Mouse (Mus musculus): ENCODE data around the gene Mast4. TPM values are rescaled to one million over a fixed set of nuclear protein-coding genes. Genes with fewer than 3 reads are reported as not detected.

Gene Mast4
- polyA plus RNA-seq, 1 experiment: 25.6 TPM

DNA sequence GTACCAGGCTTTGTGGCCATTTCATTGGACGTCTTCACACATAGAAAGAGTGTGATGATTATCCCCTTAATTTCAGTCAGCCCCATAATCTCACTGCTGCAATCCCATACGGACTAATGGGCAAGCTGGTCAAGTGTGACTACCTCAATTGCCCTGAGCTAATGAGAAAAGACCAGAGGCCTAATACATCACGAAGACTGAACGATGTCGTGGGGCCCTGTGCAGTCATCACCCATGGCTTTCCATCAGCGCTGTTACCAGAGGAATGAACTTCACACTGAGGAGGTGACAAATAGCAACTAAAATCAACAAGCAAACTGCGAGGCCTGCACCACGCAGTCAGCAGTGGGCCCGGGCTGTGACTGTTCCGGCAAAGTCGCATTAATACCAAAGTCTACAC, 344.7 kb downstream of the Mast4 start:
- DNase-seq (ENCODE audit: low spot score): no peak

DNA sequence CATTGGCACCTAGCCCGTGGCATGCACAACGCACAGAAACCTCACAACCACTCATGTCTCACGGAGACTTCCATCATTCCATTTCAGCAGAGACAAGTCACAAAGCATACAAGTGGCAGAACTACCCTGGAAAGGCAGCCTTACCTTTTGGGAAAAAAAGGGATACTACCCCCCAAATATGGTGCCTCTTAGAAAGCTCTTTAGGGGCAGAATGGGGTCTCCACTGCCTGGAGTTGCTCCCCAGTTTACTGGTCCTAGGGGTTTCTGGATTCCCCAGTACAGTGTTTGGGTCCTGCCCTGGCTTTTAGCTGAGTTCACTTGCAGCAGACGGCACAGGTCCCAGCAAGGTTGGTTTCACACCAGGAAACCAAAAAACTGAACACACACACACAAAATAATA, 345.3 kb downstream of the Mast4 start:
- no peak for DNase-seq (ENCODE audit: low spot score)

- no peak for DNase-seq (ENCODE audit: low spot score)
These were observed 345.9 kb downstream of the Mast4 start for GRCm38 (mm10) chr13:102988251-102988895.

- no peak for DNase-seq (ENCODE audit: low spot score)
These were observed 349.7 kb downstream of the Mast4 start for GRCm38 (mm10) chr13:102984550-102984949.

- no peak for DNase-seq (ENCODE audit: low spot score)
These were observed 360.4 kb downstream of the Mast4 start for GRCm38 (mm10) chr13:102973853-102974252.

DNA sequence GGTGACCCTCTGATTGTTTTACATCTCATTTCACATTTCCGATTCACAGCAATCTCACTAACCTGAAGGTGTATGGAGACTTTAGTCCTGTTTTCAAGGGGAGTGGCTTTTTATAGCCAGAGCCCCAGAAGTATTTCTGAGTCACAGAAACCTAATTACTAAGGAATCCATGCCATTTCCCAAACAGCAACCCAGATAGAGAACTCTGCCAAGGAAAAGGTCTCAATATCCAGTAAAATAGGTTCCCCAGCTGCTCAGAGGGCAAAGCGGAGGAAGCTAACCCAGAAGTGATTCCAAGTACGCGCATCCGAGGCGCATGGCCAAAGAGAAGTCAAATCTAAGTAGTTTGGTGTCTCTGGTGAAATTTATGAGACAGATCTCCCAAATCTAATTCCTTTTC, 370.8 kb downstream of the Mast4 start:
- no peak for DNase-seq (ENCODE audit: low spot score)

DNA sequence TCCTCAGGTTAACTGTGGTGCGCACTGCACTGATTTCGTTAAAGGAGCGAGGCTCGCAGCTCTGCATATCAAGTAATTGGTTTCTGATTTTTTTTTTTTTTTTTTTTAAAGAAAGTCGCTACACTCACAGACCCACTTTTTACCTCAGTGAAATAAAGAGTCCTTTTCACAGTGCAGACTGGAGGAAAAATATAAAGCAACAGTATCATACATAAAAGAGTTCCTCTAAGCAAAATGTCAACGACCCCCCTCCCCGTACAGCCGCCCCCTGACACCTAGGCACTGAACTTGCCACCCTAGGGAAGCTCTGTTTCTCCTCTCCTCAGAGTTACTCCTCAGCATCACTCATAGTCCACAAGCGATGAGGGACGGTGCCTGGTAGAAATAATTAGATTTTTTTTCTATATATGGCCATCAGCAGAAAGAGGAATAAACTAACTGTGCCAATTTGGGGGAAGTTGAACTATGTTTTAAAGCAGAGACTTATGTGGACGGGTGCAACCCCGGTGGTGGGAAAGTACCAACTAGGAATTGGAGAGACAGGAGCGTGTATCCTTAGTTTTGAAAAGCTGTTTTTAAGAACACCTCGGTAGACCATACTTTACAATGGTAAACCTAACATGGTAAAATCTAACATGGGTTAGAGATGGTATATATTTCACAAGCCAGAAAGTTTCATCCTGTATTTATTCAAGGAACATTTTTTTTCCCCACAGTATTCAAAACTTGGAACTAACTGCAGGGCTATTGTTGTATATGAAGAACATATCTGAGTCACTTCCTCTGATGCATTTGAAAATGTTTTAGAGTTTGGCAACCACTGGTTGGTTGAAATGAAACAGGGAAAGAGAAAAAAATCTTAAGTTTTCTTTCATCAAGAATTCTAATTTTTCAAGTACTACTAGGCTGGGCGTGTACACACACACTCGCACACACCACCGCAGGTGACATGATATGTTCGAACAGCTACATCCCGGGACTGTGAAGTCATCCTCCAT, 375.7 kb downstream of the Mast4 start:
- no peak for DNase-seq (ENCODE audit: low spot score)

- no peak for DNase-seq (ENCODE audit: low spot score)
These were observed 376.6 kb downstream of the Mast4 start for GRCm38 (mm10) chr13:102957508-102958272.

- DNase-seq (ENCODE audit: low spot score): no peak
These were observed 378.8 kb downstream of the Mast4 start for GRCm38 (mm10) chr13:102955506-102955905.

GRCm38 (mm10) chr13:102949756-102950155, 384.5 kb downstream of the Mast4 start:
- DNase-seq (ENCODE audit: low spot score): no peak

GRCm38 (mm10) chr13:102948966-102949365, 385.3 kb downstream of the Mast4 start:
- no peak for DNase-seq (ENCODE audit: low spot score)

GRCm38 (mm10) chr13:102947546-102947945, 386.8 kb downstream of the Mast4 start:
- DNase-seq (ENCODE audit: low spot score): no peak

- no peak for DNase-seq (ENCODE audit: low spot score)
These were observed 388.1 kb downstream of the Mast4 start for GRCm38 (mm10) chr13:102946024-102946821.

DNA sequence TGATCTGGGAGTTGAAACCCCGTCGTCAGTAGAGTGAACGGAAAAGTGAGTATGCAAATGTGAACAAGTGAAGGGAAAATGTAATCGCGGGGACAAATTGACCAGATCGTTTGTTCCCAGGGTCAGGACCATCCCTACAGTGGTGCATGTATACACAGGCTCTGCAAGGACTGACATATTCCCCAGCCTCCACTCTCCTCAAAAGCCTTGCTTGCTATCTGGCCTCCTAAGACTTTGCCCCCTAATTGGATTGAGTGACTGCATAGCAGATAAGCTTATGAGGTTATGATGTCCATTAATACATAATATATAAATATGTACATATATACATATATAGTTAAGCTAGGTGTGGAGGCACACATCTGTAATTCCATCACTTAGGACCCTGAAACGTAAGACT, 388.8 kb downstream of the Mast4 start:
- DNase-seq (ENCODE audit: low spot score): no peak

DNA sequence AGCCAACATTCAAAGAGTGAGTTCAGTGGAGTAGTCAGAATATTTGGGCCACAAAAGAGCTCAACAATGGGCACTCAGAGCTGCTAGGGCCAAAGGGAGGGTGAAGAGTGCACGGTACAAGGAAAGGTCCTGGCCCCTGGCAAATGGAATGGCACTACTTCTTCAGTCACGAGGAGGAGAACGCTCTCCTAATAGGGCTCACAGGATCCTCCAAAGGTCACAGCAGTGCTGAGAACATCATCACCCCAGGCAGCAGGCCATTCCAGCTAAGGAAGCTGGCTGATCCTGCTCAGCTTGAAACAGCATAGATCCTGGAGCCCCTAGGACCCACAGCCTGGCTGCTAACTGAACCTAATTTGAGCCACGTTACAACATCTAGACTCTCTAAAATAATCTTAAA, 389.8 kb downstream of the Mast4 start:
- DNase-seq (ENCODE audit: low spot score): no peak

GRCm38 (mm10) chr13:102942557-102942956, 391.7 kb downstream of the Mast4 start:
- DNase-seq (ENCODE audit: low spot score): no peak

- DNase-seq (ENCODE audit: low spot score): no peak
These were observed 393.8 kb downstream of the Mast4 start for GRCm38 (mm10) chr13:102940476-102940875.

GRCm38 (mm10) chr13:102936233-102936632, 398.1 kb downstream of the Mast4 start:
- no peak for DNase-seq (ENCODE audit: low spot score)

GRCm38 (mm10) chr13:102935788-102936187, 398.5 kb downstream of the Mast4 start:
- no peak for DNase-seq (ENCODE audit: low spot score)

GRCm38 (mm10) chr13:102933702-102934101, 400.6 kb downstream of the Mast4 start:
- no peak for DNase-seq (ENCODE audit: low spot score)

GRCm38 (mm10) chr13:102932434-102932833, 401.9 kb downstream of the Mast4 start:
- DNase-seq (ENCODE audit: low spot score): no peak
